Mouse (Mus musculus) erythroblast, embryonic 14.5 days (primary cell): ENCODE data around the gene Naa20.

Experiments
- GATA1 ChIP-seq: IDR thresholded peaks from 2 replicates; pipeline ENCODE4 v1.6.1; 2012; ENCODE audit warnings: low read length, inconsistent platforms, mixed read lengths
- TAL1 ChIP-seq: IDR thresholded peaks from 3 replicates; pipeline ENCODE4 v1.6.1; 2012; ENCODE audit warnings: low read length, inconsistent platforms, mixed read lengths

DNA sequence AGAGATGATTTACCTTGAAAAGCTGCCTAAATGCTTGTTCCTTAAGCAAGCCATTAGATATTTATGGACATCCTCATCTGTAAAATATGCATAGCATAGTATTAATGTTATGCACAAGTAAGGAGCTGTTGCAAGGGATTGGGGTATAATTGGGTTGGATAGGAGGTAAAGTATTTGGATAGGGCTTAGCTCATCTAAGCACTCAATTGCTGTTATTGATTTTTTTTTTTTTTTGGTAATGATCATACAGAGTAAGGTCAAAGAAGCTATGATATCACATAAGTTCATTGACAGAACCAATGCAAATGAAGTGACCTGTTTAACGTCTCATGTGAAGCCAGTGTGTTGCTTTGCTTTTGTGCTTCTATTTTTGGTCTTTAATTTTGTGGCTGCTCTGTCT is 27.9 kb upstream of the Naa20 start:
- TF ChIP-seq GATA1 (no peak), TAL1 (no peak)
